Mouse (Mus musculus) thymus, adult 2 months (tissue): ENCODE measurements around the gene E130114P18Rik. TPM values are rescaled to one million over a fixed set of nuclear protein-coding genes. Genes with fewer than 3 reads are reported as not detected.

ENCODE experiments used
- DNase-seq: peaks from one replicate; pipeline ENCODE4 v3.0.0; 2021
- H3K27ac ChIP-seq: fragments of 200-500 bp; 2 replicates; pipeline ENCODE4 v1.5.1; 2012; ENCODE audit warnings: low read length, control low read depth; ENCODE audit not compliant: control insufficient read depth, insufficient read depth
- H3K27me3 ChIP-seq: fragments of 200-500 bp; 2 replicates; pipeline ENCODE4 v1.6.1; 2012; ENCODE audit warnings: mild to moderate bottlenecking, low read length, moderate library complexity, mixed read lengths; ENCODE audit not compliant: control insufficient read depth, insufficient read depth
- H3K36me3 ChIP-seq: fragments of 200-500 bp; 2 replicates; pipeline ENCODE4 v1.6.1; 2012; ENCODE audit warnings: mild to moderate bottlenecking, low read length, moderate library complexity; ENCODE audit not compliant: control insufficient read depth, insufficient read depth
- H3K4me1 ChIP-seq: fragments of 200-500 bp; replicated peaks from 2 replicates; pipeline ENCODE4 v1.6.1; 2012; ENCODE audit warnings: low read length; ENCODE audit not compliant: control insufficient read depth, insufficient read depth
- H3K4me3 ChIP-seq: fragments of 200-500 bp; 2 replicates; pipeline ENCODE4 v1.5.1; 2012; ENCODE audit warnings: mild to moderate bottlenecking, low read length, control low read depth, moderate library complexity; ENCODE audit not compliant: control insufficient read depth, insufficient read depth
- CTCF ChIP-seq: fragments of 200-500 bp; IDR thresholded peaks from 2 replicates; pipeline ENCODE4 v1.5.1; 2012; ENCODE audit warnings: mild to moderate bottlenecking, control low read depth, low read length, moderate library complexity, borderline replicate concordance; ENCODE audit not compliant: control insufficient read depth, poor library complexity, insufficient read depth; ENCODE audit errors: extremely low read depth
- POLR2A ChIP-seq: fragments of 200-500 bp; IDR thresholded peaks from 2 replicates; pipeline ENCODE4 v1.6.1; 2012; ENCODE audit warnings: mild to moderate bottlenecking, low read length, control low read depth, moderate library complexity; ENCODE audit not compliant: control insufficient read depth, poor library complexity, insufficient read depth; ENCODE audit errors: extremely low read depth
- WGBS: fragments of 180-500 bp; shearing (Covaris S2); methylation state at CpG from one replicate; pipeline ENCODE4 v1.1.7; 2018; 5-methylcytosine and 5-hydroxymethylcytosine counted together
- polyA plus RNA-seq: library from polyadenylated mRNA; depleted of rRNA; stranded (reverse); fragments of >200 nt; gene quantifications from 2 replicates; pipeline ENCODE4 v1.2.3, GENCODE M21; 2012

Gene E130114P18Rik
- polyA plus RNA-seq, 1 experiment, result 0.09 TPM

DNA sequence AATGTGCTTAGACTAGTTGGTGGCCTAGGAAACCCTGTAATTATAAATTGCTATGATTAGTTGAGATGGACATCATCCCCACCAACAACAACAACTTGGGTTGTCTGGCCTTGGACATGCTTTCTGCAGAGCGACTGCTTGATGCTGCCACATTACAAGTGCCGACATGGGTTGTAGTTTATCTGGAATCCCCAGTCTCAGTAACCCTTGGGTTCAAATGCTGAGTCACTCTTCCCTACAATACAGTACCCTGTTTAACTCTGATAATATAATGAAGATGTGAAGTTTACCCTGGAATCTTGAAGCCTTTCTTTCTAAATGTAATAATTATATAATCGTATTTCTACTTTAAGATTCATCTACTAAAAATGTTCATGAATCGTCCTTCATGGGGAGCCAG is 49.4 kb downstream of the E130114P18Rik start:
- 97% methylated on average over 4 of the region's 4 CpGs for WGBS
- Histone ChIP-seq H3K4me3 (no peak overlapping the region), H3K27ac (no peak overlapping the region), H3K27me3 (no peaks in the 10 kb centered on the region), H3K36me3 (no peaks in the 10 kb centered on the region), H3K4me1 (no peaks in the 10 kb centered on the region)
- TF ChIP-seq CTCF (no peak), POLR2A (no peak)
- no peak for DNase-seq

DNA sequence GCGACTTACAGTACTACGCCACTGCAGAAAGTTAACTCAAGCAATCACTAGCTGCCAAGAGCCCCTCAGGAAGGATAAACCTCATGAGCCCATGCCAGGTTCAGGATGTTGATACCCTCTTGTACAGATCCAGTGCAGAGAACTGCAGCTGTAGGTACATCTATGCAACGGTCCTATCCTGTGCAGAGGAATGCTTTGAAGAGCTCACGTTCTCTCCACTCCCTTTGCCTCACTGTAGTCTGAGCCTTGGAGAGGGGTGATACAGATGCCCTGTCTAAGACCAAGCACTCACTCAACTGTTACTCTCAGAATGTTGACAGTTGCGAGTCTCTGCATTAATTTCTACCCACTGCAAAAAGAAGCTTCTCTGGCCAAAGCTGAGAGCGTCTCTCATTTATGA is 54.5 kb downstream of the E130114P18Rik start:
- Histone ChIP-seq H3K4me1 (no peaks in the 10 kb centered on the region), H3K4me3 (no peak overlapping the region), H3K27me3 (no peaks in the 10 kb centered on the region), H3K27ac (no peak overlapping the region), H3K36me3 (no peaks in the 10 kb centered on the region)
- TF ChIP-seq POLR2A (no peak), CTCF (no peak)
- no peak for DNase-seq
- 96% methylated on average over 6 of the region's 6 CpGs for WGBS

DNA sequence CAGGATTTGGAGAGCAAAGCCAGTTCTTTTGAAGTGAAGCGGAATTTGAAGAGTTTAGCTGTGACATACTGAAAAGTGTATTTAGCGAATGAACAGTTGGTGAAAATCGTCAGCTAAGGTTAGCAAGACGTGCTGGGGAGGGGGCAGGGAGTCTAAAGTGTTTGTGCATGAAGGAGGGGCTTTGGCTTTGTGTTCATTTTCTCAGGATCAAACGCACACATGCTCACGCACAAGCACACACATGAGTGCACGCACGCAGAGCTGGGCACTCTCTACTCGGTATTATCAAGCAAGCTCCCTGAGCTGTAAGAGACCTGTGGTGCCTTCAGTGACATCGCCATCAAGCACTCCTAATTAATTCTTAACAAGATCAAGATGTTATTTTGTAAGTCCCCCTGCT is 55.2 kb downstream of the E130114P18Rik start:
- no peak for DNase-seq
- Histone ChIP-seq H3K27ac (no peak overlapping the region), H3K4me1 (no peaks in the 10 kb centered on the region), H3K27me3 (no peaks in the 10 kb centered on the region), H3K4me3 (no peak overlapping the region), H3K36me3 (no peaks in the 10 kb centered on the region)
- TF ChIP-seq POLR2A (no peak), CTCF (no peak)
- 97% methylated on average over 10 of the region's 10 CpGs for WGBS

DNA sequence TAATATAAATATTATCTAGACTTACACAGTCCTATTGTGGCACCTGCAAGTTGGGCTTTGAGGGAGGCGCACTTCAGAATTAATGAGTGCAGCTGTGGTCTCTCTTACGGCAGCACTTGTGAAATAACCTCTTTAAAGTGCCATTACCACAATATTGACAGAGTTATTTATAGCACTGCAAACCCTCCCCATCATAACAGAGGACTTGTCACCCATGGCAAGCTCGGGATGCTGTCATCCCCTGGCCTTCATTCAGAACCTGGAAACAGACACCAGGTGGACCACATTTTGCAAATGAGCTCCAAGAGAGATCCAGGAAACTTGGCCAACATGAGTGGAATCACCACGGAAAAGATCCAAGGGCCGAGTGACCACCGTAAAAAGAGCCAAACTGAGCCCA is 63.3 kb downstream of the E130114P18Rik start:
- no peaks in the 10 kb centered on the region for H3K4me1 ChIP-seq
- 87% methylated on average over 6 of the region's 6 CpGs for WGBS
- no peaks in the 10 kb centered on the region for H3K27me3 ChIP-seq
- no peak for DNase-seq
- no peak overlapping the region for H3K27ac ChIP-seq
- H3K4me3 ChIP-seq, result no peak overlapping the region
- no peaks in the 10 kb centered on the region for H3K36me3 ChIP-seq
- TF ChIP-seq CTCF (no peak), POLR2A (no peak)

DNA sequence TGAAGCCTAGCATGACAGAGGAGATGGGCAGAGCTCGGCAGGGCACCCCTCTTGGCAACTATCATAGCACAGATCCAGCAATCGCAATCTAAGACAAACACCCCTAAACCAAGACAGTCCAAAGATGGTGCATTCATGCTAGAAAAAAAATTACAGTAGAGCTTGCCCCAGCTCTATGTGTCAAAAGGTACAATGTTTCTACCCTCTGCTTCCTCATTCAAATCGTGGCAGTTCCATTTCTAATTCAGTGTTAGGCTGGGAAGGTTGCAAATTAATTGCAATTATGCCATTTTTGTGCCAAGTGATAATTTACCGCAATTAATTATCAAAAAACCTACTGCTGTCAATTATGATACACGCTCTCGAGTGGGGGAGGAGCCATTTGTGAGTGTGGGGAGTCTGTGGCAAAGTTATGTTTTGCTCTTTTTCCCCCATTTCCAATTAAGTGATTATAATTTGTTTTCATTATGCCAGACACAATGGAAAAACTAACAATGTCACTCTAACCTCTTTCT is 63.7 kb downstream of the E130114P18Rik start:
- no peak for TF ChIP-seq CTCF
- no peak for TF ChIP-seq POLR2A
- DNase-seq, result no peak
- Histone ChIP-seq H3K27me3 (no peaks in the 10 kb centered on the region), H3K27ac (no peak overlapping the region), H3K4me3 (no peak overlapping the region), H3K4me1 (no peaks in the 10 kb centered on the region), H3K36me3 (no peaks in the 10 kb centered on the region)
- 83% methylated on average over 6 of the region's 6 CpGs for WGBS

DNA sequence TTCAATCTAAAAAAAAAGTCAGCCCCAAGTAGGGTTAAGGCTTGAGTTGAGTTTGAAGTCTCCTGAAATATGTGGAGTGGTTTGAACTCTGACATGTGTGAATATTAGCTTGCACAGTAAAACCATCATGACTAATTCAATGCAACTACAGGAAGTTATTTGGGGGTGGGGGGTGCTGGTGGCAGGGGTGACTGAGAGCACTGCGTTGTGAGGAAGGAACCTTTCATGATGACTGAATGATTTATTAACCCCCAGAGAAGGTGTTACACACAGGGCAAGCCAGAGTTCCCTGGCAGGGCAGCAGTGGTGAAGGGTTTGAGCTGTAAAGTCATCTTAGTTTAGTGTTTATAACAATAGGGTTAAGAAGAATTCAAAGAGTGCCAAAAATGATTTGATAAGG is 65.3 kb downstream of the E130114P18Rik start:
- Histone ChIP-seq H3K4me3 (no peak overlapping the region), H3K36me3 (no peaks in the 10 kb centered on the region), H3K27ac (no peak overlapping the region), H3K27me3 (no peaks in the 10 kb centered on the region), H3K4me1 (no peaks in the 10 kb centered on the region)
- WGBS, result 6% methylated on average over 1 of the region's 1 CpGs
- TF ChIP-seq POLR2A (no peak), CTCF (no peak)
- no peak for DNase-seq
